8 mouse cellular contexts compared by ENCODE assay signal in genomic region chr4:132513395-132514273, GRCm38 (mm10). TPM values are rescaled to one million over a fixed set of nuclear protein-coding genes. Genes with fewer than 3 reads are reported as not detected.
DNase-seq lines count a peak whose midpoint lies in the region; ATAC-seq lines count a peak whose summit lies in the region.

No protein-coding gene starts in this region.

- no peak overlapping the region for H3K27ac ChIP-seq in heart, embryonic 10.5 days
- H3K27ac ChIP-seq in liver, embryonic 13.5 days: peak overlapping the region; percentile 72

- H3K36me3 ChIP-seq in heart, embryonic 10.5 days: no peaks in the 10 kb centered on the region
- H3K36me3 ChIP-seq in liver, embryonic 13.5 days: no peaks in the 10 kb centered on the region

- H3K4me1 ChIP-seq in heart, embryonic 10.5 days: peaks cover 22% of the 10 kb centered on the region
- peaks cover 62% of the 10 kb centered on the region for H3K4me1 ChIP-seq in liver, embryonic 13.5 days (replicated peaks)

- H3K9me3 ChIP-seq in heart, embryonic 10.5 days: no peaks in the 10 kb centered on the region
- no peaks in the 10 kb centered on the region for H3K9me3 ChIP-seq in liver, embryonic 13.5 days (replicated peaks)

- H3K27me3 ChIP-seq in heart, embryonic 10.5 days (ENCODE audit: insufficient read depth, poor library complexity, severe bottlenecking): no peaks in the 10 kb centered on the region
- H3K27me3 ChIP-seq in liver, embryonic 13.5 days: no peaks in the 10 kb centered on the region

- H3K4me3 ChIP-seq in heart, embryonic 10.5 days: 0 out of 2 replicates have a peak overlapping the region, but pooled peaks have one; percentile 5
- 0 out of 2 replicates have a peak overlapping the region, but pooled peaks have one; percentile 0 for H3K4me3 ChIP-seq in liver, embryonic 13.5 days (replicated peaks)

- WGBS in heart, embryonic 10.5 days: 36% methylated on average over 14 of the region's 14 CpGs
- 29% methylated on average over 14 of the region's 14 CpGs for WGBS in liver, embryonic 13.5 days (ENCODE audit: insufficient replicate concordance)

- intact Hi-C loops in heart, postnatal 10 days (cut with DNase I): loop anchor here (2.0 to 10.0 kb wide), 6 partner anchors 49 to 309 kb away; partner anchors contain the start of genes Rcc1 and Taf12
- intact Hi-C loops in gastrocnemius, postnatal 36 days (cut with DNase I): loop anchor here (2.0 to 10.0 kb wide), 3 partner anchors 47 to 219 kb away; partner anchors contain the start of gene Phactr4

- 0 out of 2 replicates have a peak overlapping the region, but pooled peaks have one; percentile 1 for H3K9ac ChIP-seq in liver, embryonic 13.5 days

- peak overlapping the region; percentile 86 for H3K4me2 ChIP-seq in liver, embryonic 13.5 days

- no peak for ATAC-seq in liver, embryonic 13.5 days (ENCODE audit: low read depth)
- no peak for ATAC-seq in inflammation-experienced regulatory T-cells, adult 6 months

- no peak for DNase-seq in heart, embryonic 10.5 days (ENCODE audit: low spot score)
- DNase-seq in heart, postnatal 10 days: no peak
- DNase-seq in A20 (ENCODE audit: low read depth, low spot score): peak; percentile 92
- DNase-seq in adrenal gland, postnatal 14 days: peak; percentile 49
- DNase-seq in liver, embryonic 13.5 days: no peak
- no peak for DNase-seq in gastrocnemius, postnatal 36 days
- no peak for DNase-seq in left cerebral cortex, adult 8-10 months (ENCODE audit: low spot score in 2 of 2)

RNA-seq across cellular contexts. Expression of gene Sesn2, which starts 3.3 kb away (rescaled TPM):
- polyA plus RNA-seq in heart, embryonic 10.5 days (2016; fragmentation: Nextera tagmentation; extraction: Ambion mirVana): 9.6 and 10.1 TPM in 2 replicates
- total RNA-seq in heart, postnatal 10 days (2021): 1 to 10 TPM; 4.5 to 5.5 TPM
- 17.8 and 19.8 TPM in 2 replicates for total RNA-seq in adrenal gland, postnatal 14 days (2021)
- polyA plus RNA-seq in liver, embryonic 13.5 days (2015; fragmentation: Nextera tagmentation; extraction: Ambion mirVana): 7.0 TPM in 2 replicates
- total RNA-seq in gastrocnemius, postnatal 36 days (2021): 1 to 10 TPM; 2.1 to 2.7 TPM
- 1 to 10 TPM in 2 of 3 experiments, under 1 TPM in 1; 0.56 to 4.6 (median 1.9) TPM for polyA plus RNA-seq in inflammation-experienced regulatory T-cells, adult 6 months (2017; shearing (Covaris generic))
- total RNA-seq in left cerebral cortex, adult 8-10 months (2022): 10 to 100 TPM in 2 of 4 experiments, 1 to 10 TPM in 2; 9.7 to 12.3 (median 10.1) TPM

RNA-seq across cellular contexts. Expression of gene Atpif1, which starts 19.8 kb away (rescaled TPM):
- polyA plus RNA-seq in heart, embryonic 10.5 days (2016; fragmentation: Nextera tagmentation; extraction: Ambion mirVana): 980 and 1,090 TPM in 2 replicates
- total RNA-seq in heart, postnatal 10 days (2021): 100 to 1,000 TPM; 546 to 631 TPM
- 357 TPM in 2 replicates for total RNA-seq in adrenal gland, postnatal 14 days (2021)
- 1,559 and 1,572 TPM in 2 replicates for polyA plus RNA-seq in liver, embryonic 13.5 days (2015; fragmentation: Nextera tagmentation; extraction: Ambion mirVana)
- 10 to 100 TPM; 49.5 to 51.2 TPM for total RNA-seq in gastrocnemius, postnatal 36 days (2021)
- polyA plus RNA-seq in inflammation-experienced regulatory T-cells, adult 6 months (2017; shearing (Covaris generic)): 100 to 1,000 TPM; 180 to 267 (median 200) TPM
- 100 to 1,000 TPM; 377 to 510 (median 435) TPM for total RNA-seq in left cerebral cortex, adult 8-10 months (2022)

RNA-seq across cellular contexts. Expression of gene Dnajc8, which starts 21.7 kb away (rescaled TPM):
- polyA plus RNA-seq in heart, embryonic 10.5 days (2016; fragmentation: Nextera tagmentation; extraction: Ambion mirVana): 143 and 194 TPM in 2 replicates
- 10 to 100 TPM; 71.0 to 77.5 TPM for total RNA-seq in heart, postnatal 10 days (2021)
- 111 and 114 TPM in 2 replicates for total RNA-seq in adrenal gland, postnatal 14 days (2021)
- 125 and 148 TPM in 2 replicates for polyA plus RNA-seq in liver, embryonic 13.5 days (2015; fragmentation: Nextera tagmentation; extraction: Ambion mirVana)
- 10 to 100 TPM; 40.0 to 47.4 TPM for total RNA-seq in gastrocnemius, postnatal 36 days (2021)
- polyA plus RNA-seq in inflammation-experienced regulatory T-cells, adult 6 months (2017; shearing (Covaris generic)): 100 to 1,000 TPM; 288 to 351 (median 317) TPM
- 100 to 1,000 TPM in 2 of 4 experiments, 10 to 100 TPM in 2; 97.8 to 114 (median 101) TPM for total RNA-seq in left cerebral cortex, adult 8-10 months (2022)

RNA-seq across cellular contexts. Expression of gene Med18, which starts 49.9 kb away (rescaled TPM):
- polyA plus RNA-seq in heart, embryonic 10.5 days (2016; fragmentation: Nextera tagmentation; extraction: Ambion mirVana): 16.2 and 22.5 TPM in 2 replicates
- total RNA-seq in heart, postnatal 10 days (2021): 1 to 10 TPM; 6.7 to 7.1 TPM
- total RNA-seq in adrenal gland, postnatal 14 days (2021): 7.8 and 10.7 TPM in 2 replicates
- 17.1 and 19.7 TPM in 2 replicates for polyA plus RNA-seq in liver, embryonic 13.5 days (2015; fragmentation: Nextera tagmentation; extraction: Ambion mirVana)
- 1 to 10 TPM; 2.5 to 3.5 TPM for total RNA-seq in gastrocnemius, postnatal 36 days (2021)
- polyA plus RNA-seq in inflammation-experienced regulatory T-cells, adult 6 months (2017; shearing (Covaris generic)): 10 to 100 TPM; 24.0 to 27.5 (median 27.4) TPM
- total RNA-seq in left cerebral cortex, adult 8-10 months (2022): 10 to 100 TPM in 2 of 4 experiments, 1 to 10 TPM in 2; 9.2 to 12.0 (median 9.8) TPM

RNA-seq across cellular contexts. Expression of gene Ptafr, which starts 50.2 kb away (rescaled TPM):
- polyA plus RNA-seq in heart, embryonic 10.5 days (2016; fragmentation: Nextera tagmentation; extraction: Ambion mirVana): 0.11 and 0.35 TPM in 2 replicates
- total RNA-seq in heart, postnatal 10 days (2021): 1 to 10 TPM; 1.1 to 1.7 TPM
- 1.4 and 1.5 TPM in 2 replicates for total RNA-seq in adrenal gland, postnatal 14 days (2021)
- polyA plus RNA-seq in liver, embryonic 13.5 days (2015; fragmentation: Nextera tagmentation; extraction: Ambion mirVana): 0.67 and 0.68 TPM in 2 replicates
- 1 to 10 TPM in 1 of 2 experiments, under 1 TPM in 1; 0.64 to 1.0 TPM for total RNA-seq in gastrocnemius, postnatal 36 days (2021)
- polyA plus RNA-seq in inflammation-experienced regulatory T-cells, adult 6 months (2017; shearing (Covaris generic)): 1 to 10 TPM; 1.5 to 3.7 (median 1.9) TPM
- total RNA-seq in left cerebral cortex, adult 8-10 months (2022): 1 to 10 TPM; 1.1 to 3.0 (median 1.8) TPM

Comparison
In these comparisons a context has a peak if more than half of its experiments do, and no peak if none do; other contexts are left out.
1. DNase-seq: peak in A20 (single experiment) and adrenal gland, postnatal 14 days (single experiment); none in heart, embryonic 10.5 days (single experiment), heart, postnatal 10 days (0 of 2), liver, embryonic 13.5 days (single experiment), gastrocnemius, postnatal 36 days (0 of 2) and left cerebral cortex, adult 8-10 months (0 of 2).